Mouse (Mus musculus): ENCODE data around the gene Skil.
A peak's percentile ranks its signal among the peaks of the same experiment; 100 is the strongest.
"Not testable (repeated sequence)": the region's sequence is repeated elsewhere in the genome, so short reads cannot be mapped to it uniquely, and the experiment has no call there.

Gene Skil

GRCm38 (mm10) chr3:31126848-31127247, 32.0 kb downstream of the Skil start:
- no peak for DNase-seq (ENCODE audit: low spot score in 2 of 2)

DNA sequence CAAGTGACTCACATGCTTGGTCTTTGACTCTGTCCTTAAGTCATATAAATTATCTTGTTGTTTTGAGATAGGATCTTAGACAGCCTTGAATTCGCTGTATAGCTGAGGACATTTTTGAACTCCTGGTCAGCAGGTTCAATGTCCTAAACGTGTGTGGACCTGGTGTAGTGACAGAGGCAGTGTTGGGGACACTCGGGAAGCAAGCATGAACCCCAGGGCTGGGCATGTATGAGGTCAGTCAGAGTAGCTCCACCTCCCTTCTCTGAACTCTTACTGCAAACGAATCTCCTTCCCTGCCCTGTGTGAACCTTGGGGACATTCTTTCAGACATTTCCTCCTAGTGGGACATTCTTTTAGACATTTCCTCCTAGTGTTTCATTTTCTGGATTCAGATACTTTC, 34.9 kb downstream of the Skil start:
- DNase-seq (ENCODE audit: low spot score in 2 of 2): no peak

DNA sequence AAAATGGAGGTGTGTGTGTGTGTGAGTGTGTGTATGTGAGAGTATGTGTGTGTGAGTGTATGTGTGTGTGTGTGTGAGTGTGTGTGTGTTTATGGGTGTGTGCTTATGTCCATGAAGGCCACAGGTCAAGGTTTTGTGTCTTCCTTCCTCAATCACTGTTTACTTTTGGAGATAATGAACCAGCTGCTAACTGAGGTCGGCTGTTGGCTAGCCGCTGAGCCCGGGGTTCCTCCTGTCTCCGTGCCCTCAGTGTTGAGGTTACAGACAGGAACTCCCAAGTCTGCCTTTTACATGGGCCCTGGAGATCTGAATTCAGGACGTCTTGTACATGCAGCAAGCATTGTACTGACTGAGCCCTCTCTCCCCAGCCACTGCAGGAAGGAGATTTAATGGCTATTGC, 38.8 kb downstream of the Skil start:
- DNase-seq (ENCODE audit: low spot score in 2 of 2): no peak

GRCm38 (mm10) chr3:31134246-31134645, 39.4 kb downstream of the Skil start:
- DNase-seq (ENCODE audit: low spot score in 2 of 2): no peak

DNA sequence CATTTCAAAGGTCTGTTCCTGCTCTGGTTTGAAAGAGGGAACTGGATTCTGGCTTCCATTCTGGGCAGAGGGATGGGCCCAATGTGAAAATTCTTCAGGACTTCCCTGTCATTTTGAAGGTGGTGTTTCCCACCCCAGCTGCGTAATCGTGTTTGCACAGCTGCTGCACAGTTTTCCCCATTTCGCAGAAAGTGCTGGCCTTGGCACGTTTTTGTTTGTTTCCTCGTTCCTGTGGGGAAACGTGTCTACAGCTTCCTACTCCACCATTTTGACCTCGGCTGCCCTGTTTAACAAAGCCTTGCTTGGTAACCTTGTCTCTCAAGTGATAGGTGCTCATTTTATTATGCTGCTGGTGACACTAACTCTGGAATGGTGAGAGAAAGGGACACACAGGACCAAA, 39.8 kb downstream of the Skil start:
- DNase-seq (ENCODE audit: low spot score in 2 of 2): no peak

DNA sequence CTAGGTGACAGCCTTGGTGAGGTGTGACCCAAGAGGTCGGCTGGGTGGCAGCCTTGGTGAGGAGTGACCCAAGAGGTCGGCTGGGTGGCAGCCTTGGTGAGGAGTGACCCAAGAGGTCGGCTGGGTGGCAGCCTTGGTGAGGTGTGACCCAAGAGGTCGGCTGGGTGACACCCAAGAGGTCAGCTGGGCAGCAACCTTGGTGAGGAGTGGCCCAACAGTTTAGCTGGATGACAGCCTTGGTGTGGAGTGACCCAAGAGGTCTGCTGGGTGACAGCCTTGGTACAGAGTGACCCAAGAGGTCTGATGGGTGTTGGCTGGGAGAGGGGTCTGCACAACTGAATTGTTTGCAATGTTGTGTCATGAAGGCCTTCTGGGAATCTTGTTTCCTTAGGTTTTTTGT, 41.7 kb downstream of the Skil start:
- DNase-seq (ENCODE audit: low spot score in 2 of 2): not testable (repeated sequence)

- DNase-seq (ENCODE audit: low spot score in 2 of 2): peak; percentile 40 to 79
Observed at GRCm38 (mm10) chr3:31138454-31139424, 43.9 kb downstream of the Skil start.

DNA sequence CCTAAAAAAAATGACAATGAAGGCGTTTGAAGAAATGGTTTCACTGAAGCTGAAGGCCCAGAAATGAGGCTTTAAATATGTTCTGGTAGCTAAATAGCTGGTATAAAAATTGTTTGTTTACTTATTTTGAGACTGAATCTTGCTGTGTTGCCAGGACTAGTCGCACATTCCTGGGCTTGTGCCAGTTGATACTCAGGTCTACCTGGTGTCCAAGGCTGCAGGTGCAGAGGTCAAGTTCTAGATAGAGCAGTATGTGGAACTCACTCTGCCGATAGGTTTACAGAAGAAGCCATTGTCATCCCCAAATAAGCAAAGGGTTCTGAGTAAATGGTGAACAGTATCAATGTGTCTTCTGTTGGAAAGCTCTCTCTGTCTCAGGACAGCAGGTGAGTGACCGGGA, 46.8 kb downstream of the Skil start:
- DNase-seq (ENCODE audit: low spot score in 2 of 2): no peak

DNA sequence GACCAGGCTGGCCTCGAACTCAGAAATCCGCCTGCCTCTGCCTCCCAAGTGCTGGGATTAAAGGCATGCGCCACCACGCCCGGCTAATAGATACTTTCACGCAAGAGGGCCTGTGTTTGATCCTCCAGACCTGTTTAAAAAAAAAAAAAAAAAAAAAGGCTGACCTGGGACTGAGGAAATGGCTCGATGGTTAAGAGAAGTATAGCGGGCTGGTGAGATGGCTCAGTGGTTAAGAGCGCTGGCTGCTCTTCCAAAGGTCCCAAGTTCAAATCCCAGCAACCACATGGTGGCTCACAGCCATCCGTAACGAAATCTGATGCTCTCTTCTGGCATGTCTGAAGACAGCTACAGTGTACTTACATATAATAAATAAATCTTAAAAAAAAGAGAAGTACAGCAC, 50.4 kb downstream of the Skil start:
- DNase-seq (ENCODE audit: low spot score in 2 of 2): not testable (repeated sequence)

DNA sequence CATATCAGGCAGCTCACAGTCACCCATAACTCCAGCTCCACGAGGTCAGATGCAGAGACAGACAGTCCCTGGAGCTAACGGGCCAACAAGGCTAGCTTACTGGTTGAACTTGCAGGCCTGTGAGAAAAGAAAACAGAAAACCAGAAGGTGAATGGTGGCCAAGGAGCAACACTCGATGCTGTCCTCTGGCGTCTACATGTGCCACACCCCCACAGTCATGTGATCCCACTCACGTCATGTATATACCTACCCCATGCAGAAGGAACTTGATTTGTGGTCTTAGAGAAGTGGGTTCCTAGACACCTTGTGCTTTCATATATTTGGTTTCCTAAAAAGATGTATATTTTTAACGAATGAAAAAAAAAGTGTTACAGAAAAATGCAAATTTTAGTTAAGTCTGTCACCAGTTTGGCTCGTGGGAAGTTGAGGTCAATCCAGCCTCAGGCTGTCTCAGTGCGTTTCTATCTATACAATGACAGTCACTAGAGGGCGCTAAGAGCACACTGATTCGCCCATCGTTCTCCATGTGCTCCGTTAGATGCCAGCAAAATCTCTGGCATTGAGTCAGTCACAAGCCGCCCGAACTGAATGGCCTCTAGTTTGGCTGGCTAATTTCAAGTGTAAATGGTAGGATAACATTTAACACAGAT, 50.9 kb downstream of the Skil start:
- peak in 1 of 2 experiments; percentile 79 for DNase-seq (ENCODE audit: low spot score in 2 of 2)

DNA sequence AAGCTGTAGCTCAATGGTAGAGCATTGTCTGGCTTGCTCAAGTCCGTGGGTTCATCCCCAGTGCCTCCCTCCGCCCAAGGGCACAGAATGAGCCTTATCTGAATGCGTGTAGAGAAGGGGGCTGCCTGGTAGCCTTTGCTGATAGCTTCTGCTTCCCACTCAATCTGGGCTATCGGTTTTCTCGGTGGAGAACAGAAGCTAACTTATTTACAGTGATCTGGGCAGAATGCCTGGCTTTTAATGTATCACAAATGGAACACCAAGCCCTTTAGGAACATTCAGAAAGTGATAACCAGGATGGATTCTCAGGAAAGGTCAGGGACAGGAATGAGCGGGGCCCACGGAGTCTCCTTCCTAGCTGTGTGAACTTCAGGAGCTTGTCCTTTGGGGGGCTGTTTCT, 53.7 kb downstream of the Skil start:
- no peak for DNase-seq (ENCODE audit: low spot score in 2 of 2)

- DNase-seq (ENCODE audit: low spot score in 2 of 2): peak in 1 of 2 experiments; percentile 51
Observed at GRCm38 (mm10) chr3:31149706-31150105, 54.8 kb downstream of the Skil start, which contains the start of gene Cldn11. Gene Cldn11 (plus strand): TSS chr3:31149920.

DNA sequence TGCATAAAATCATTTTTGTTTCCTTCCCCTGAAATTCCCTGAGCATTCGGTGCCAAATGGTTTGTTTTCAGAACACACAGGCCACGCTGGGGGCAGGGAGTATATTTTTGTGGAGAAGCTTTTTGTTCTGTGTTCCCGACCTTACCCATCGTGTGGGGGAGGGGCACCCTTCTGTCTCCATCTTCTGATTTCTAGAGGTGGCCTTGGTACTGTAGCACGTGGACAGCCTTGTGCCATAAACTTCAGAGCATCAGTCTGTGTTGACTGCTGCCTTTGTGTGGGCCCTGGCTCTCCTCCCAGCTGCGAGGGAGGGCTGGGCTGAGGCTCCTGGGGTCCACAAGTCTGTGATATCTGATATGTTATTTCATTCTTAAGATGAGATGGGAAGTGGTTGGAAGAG, 57.2 kb downstream of the Skil start:
- DNase-seq (ENCODE audit: low spot score in 2 of 2): no peak

- DNase-seq (ENCODE audit: low spot score in 2 of 2): no peak
Observed at GRCm38 (mm10) chr3:31156126-31156525, 61.3 kb downstream of the Skil start.

GRCm38 (mm10) chr3:31157776-31158175, 62.9 kb downstream of the Skil start:
- DNase-seq (ENCODE audit: low spot score in 2 of 2): no peak

DNA sequence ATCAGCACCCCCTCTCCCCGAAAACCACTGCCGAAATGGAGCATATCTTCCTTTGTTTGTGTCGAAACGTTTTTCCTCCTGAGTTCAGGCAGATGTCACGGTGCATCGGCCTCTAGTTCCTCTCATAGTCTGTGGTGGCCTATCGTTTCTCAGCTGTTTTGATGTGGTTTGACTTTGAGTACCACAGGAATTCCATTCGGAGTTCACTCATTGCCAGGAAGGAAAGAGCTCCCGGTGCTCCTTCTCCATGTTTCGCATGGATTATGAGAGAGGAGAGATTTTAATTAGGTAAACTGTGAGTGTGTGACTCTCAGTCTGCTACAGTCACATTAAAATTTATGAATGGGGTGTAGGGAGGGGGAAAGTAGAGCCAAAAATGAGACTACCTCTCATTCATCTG, 65.2 kb downstream of the Skil start:
- no peak for DNase-seq (ENCODE audit: low spot score in 2 of 2)

DNA sequence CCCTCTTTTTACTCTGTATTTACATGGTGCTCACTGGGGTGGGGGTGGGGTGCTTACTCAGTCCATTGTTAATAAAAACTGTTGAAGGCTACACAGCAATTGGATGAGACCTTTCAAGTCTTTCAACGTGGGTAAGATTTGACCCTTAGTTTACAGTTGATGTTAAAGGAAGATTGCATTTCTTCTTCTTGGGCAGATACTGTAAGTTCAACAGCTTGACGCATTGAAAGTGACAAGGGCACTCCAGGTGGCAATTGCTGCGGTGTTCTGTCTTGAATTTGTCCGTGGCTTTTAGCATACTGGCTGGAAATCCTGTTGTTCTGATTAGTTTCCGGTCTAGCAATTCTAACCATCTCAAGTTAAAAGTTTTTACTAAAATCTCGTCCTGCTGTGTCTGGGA, 66.5 kb downstream of the Skil start:
- no peak for DNase-seq (ENCODE audit: low spot score in 2 of 2)

DNA sequence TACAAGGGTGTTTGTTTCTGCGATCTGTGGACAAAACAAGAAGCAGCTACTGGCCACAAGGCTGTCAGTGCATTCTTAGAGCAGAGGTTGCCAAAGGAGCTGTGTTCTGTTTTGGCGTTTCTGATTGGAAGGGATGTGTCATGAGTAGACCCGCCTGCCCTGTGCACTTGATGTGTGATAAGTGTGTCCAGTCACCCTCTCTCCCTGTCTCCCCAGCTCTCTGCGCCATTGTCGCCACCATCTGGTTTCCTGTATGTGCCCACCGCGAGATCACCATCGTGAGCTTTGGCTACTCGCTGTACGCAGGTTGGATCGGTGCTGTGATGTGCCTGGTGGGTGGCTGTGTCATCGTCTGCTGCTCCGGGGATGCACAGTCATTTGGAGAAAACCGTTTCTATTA, 68.0 kb downstream of the Skil start:
- DNase-seq (ENCODE audit: low spot score in 2 of 2): no peak

DNA sequence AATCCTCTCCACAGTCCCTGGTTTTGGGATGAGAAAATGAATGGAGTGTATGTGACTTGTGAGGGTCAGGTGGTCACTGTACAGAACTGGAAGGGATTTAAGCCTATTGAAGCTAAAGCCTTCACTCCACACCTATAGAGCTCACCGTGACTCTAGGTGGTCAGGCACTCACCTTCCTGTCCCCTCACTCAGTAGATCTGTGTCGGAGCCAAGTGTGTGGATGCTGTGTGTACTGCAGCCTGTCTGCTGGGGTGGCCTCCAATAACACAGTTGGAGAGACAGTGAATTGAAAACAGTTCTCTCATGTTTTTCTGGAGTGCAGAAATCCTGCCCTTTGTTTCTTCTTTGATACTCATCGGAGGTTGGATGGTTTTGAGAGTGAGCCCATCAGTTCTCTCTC, 70.9 kb downstream of the Skil start:
- DNase-seq (ENCODE audit: low spot score in 2 of 2): no peak

- no peak for DNase-seq (ENCODE audit: low spot score in 2 of 2)
Observed at GRCm38 (mm10) chr3:31166365-31166871, 71.6 kb downstream of the Skil start.
